Mouse (Mus musculus) erythroblast, embryonic 14.5 days (primary cell): ENCODE results near the gene Gm17617.

Experiments used
- GATA1 ChIP-seq: IDR thresholded peaks from 2 replicates; pipeline ENCODE4 v1.6.1; 2012; ENCODE audit warnings: low read length, inconsistent platforms, mixed read lengths
- TAL1 ChIP-seq: IDR thresholded peaks from 3 replicates; pipeline ENCODE4 v1.6.1; 2012; ENCODE audit warnings: low read length, inconsistent platforms, mixed read lengths

- no peak for TF ChIP-seq GATA1
- TF ChIP-seq TAL1, result no peak
Measured at GRCm38 (mm10) chr13:55135382-55135781, 2.0 kb upstream of the Gm17617 start.
